Mouse (Mus musculus) midbrain, postnatal 0 days (tissue): Measurements from ENCODE around the gene Adcy4. TPM values are rescaled to one million over a fixed set of nuclear protein-coding genes. Genes with fewer than 3 reads are reported as not detected.

Experiments used
- ATAC-seq: fragments of 200-750 bp; cut with Nextera tagmentation; 2 replicates; pipeline ENCODE4 v1.8.0; 2017; ENCODE audit warnings: moderate number of reproducible peaks, mild to moderate bottlenecking, moderate TSS enrichment, moderate library complexity; ENCODE audit not compliant: low FRiP score
- DNase-seq: peaks from one replicate; pipeline ENCODE4 v3.0.0-alpha.2; 2015; ENCODE audit warnings: low spot score
- H3K27ac ChIP-seq: fragments of 300-500 bp; sonication (generic); 2 replicates; pipeline ENCODE4 v1.5.1; 2014; ENCODE audit warnings: low read depth, mild to moderate bottlenecking, low read length, mixed read lengths
- H3K27me3 ChIP-seq: fragments of 300-500 bp; sonication (generic); 2 replicates; pipeline ENCODE4 v1.6.1; 2014; ENCODE audit warnings: low read length, control low read depth, mixed read lengths; ENCODE audit not compliant: insufficient read depth
- H3K36me3 ChIP-seq: fragments of 300-500 bp; sonication (generic); 2 replicates; pipeline ENCODE4 v1.6.1; 2014; ENCODE audit warnings: low read length, control low read depth, mixed read lengths; ENCODE audit not compliant: insufficient read depth
- H3K4me1 ChIP-seq: fragments of 300-500 bp; sonication (generic); 2 replicates; pipeline ENCODE4 v1.6.1; 2014; ENCODE audit warnings: mild to moderate bottlenecking, control low read depth, antibody characterized with exemption, low read length, mixed read lengths; ENCODE audit not compliant: insufficient read depth
- H3K4me2 ChIP-seq: fragments of 300-500 bp; sonication (generic); 2 replicates; pipeline ENCODE4 v1.6.1; 2014; ENCODE audit warnings: low read depth, mild to moderate bottlenecking, low read length, mixed read lengths; ENCODE audit not compliant: poor library complexity, severe bottlenecking
- H3K4me3 ChIP-seq: fragments of 300-500 bp; sonication (generic); 2 replicates; pipeline ENCODE4 v1.5.1; 2014; ENCODE audit warnings: low read depth, mild to moderate bottlenecking, low read length, moderate library complexity
- H3K9ac ChIP-seq: fragments of 300-500 bp; sonication (generic); replicated peaks from 2 replicates; pipeline ENCODE4 v1.6.1; 2014; ENCODE audit warnings: mild to moderate bottlenecking, low read length, moderate library complexity, mixed read lengths; ENCODE audit not compliant: poor library complexity, severe bottlenecking
- H3K9me3 ChIP-seq: fragments of 300-500 bp; sonication (generic); 2 replicates; pipeline ENCODE4 v1.6.1; 2016; ENCODE audit warnings: low read length, control low read depth
- CTCF ChIP-seq: IDR thresholded peaks from 2 replicates; pipeline ENCODE4 v1.5.1; 2016; ENCODE audit warnings: antibody characterized with exemption, mild to moderate bottlenecking
- WGBS: fragments of 180-500 bp; shearing (Covaris S2); extraction: QIAGEN DNeasy Blood & Tissue Kit; methylation state at CpG from one replicate; pipeline ENCODE4 v1.1.7; 2014; 5-methylcytosine and 5-hydroxymethylcytosine counted together
- polyA plus RNA-seq: library from polyadenylated mRNA; unstranded; fragments of >200 nt; fragmentation: Nextera tagmentation; extraction: Ambion mirVana; gene quantifications from 2 replicates; pipeline ENCODE4 v1.2.1, GENCODE M21; 2015
- total RNA-seq: library from RNA; depleted of rRNA; stranded (reverse); fragments of >200 nt; gene quantifications from 2 replicates; pipeline ENCODE4 v1.2.3, GENCODE M21; 2014

The Adcy4 gene
- total and polyA plus RNA-seq, 2 experiments from 2014 or later, result 1.7 to 3.6 TPM

DNA sequence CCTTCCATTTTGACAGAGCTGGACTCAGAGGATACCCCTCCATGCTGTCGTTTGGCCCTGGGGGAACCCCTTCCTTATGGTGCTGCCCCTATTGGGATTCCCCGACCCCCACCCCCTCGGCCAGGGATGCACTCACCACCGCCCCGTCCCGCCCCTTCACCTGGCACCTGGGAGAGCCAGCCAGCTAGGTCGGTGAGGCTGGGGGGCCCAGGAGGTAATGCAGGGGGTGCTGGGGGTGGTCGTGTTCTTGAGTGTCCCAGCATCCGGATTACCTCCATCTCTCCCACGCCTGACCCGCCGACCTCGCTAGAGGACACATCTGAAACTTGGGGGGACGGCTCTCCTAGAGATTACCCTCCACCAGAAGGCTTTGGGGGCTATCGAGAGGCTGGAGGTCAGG is 42.2 kb upstream of the Adcy4 start:
- Histone ChIP-seq H3K27ac (no peak overlapping the region), H3K4me1 (peaks cover 19% of the 10 kb centered on the region; the same call in 1 of the 2 replicates), H3K4me2 (peak overlapping the region; percentile 98), H3K36me3 (no peaks in the 10 kb centered on the region), H3K4me3 (peak overlapping the region; percentile 40), H3K9ac (no peak overlapping the region), H3K9me3 (no peaks in the 10 kb centered on the region), H3K27me3 (peaks cover 15% of the 10 kb centered on the region; the same call in 1 of the 2 replicates)
- WGBS, result 9% methylated on average over 15 of the region's 15 CpGs
- TF ChIP-seq CTCF, result no peak
- no peak for DNase-seq
- ATAC-seq, result no peak

DNA sequence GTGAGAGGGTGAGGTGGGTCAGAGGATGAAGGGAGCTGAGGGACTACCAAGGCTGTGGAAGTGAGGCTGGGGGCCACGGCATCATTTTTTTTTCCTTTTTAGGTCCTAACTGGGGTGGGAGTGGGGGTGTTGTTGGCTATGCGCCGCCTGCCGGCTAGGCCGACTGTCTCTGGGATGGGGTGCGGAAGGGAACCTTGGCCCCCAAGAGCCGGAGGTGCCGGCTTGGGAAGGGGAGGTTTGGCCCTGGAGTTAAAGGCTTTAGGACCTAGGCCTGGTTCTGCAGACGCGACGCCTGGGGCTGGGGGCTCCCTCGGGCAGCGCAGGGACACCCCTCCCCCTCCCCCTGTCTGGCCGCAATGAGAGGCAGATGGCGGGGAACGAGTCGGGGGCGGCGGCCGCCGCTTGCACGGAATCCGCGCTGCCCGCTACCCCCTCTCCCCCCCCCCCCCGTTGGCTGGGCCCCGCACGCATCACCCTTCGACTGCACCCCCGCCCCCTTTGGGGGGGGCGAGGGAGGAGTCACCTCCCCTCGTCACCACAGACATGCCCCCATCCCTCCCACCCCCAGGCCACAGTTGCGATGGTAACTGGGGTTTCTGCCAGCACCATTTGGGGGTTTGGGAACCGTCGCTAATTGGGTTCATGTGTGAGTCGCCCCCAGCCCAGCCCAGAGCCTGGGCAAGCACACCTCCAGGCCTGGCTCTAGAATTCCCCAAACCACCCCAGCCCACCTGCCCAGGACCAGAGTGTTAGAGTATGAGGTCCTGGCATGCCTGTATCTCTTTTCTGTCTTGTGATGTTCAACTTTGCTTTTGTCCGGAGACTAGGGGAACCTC is 41.5 kb upstream of the Adcy4 start:
- under 1% methylated on average over 20 of the region's 37 CpGs for WGBS
- H3K9me3 ChIP-seq, result no peaks in the 10 kb centered on the region
- peaks cover 19% of the 10 kb centered on the region; the same call in 1 of the 2 replicates for H3K4me1 ChIP-seq
- DNase-seq, result peak; percentile 58
- peak overlapping the region; percentile 40 for H3K4me3 ChIP-seq
- peak; percentile 35 for ATAC-seq
- H3K27me3 ChIP-seq, result peaks cover 15% of the 10 kb centered on the region; the same call in 1 of the 2 replicates
- H3K4me2 ChIP-seq, result peak overlapping the region; percentile 98
- TF ChIP-seq CTCF, result peak; percentile 33
- H3K27ac ChIP-seq, result 0 out of 2 replicates have a peak overlapping the region, but pooled peaks have one; percentile 18
- peak overlapping the region; percentile 48 for H3K9ac ChIP-seq
- no peaks in the 10 kb centered on the region for H3K36me3 ChIP-seq

DNA sequence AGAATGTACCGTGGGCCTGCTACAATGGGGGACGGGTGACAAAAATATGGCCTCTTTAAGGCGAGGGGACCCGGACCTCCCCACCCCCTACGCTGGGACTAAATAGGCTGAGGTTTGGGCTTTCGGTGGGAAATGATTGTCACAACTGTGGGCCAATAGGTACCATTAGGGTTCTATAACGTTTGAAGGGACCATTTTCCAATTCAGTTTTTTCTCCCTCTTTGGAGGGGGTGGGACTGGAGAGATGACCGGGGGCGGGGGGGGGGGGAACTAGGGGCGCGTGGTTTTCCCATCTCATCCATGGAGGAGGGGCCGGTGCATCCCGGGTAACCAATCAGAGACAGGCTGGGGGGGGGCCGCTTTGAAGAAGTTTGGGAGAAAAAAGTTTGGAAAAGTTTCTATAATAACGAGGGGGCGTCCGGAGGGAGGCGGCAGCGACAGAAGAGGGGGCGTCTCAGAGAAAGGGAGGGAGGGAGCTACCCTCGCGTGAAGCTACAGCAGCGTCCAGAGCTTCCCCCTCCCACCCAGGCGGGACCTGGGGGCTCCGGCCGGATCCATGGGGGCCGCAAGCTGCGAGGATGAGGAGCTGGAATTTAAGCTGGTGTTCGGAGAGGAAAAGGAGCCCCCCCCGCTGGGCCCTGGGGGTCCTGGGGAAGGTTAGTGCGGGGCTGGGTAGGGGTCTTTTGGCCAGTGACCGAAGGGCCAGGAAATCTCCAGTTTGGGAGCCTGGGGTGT is 40.8 kb upstream of the Adcy4 start:
- TF ChIP-seq CTCF, result no peak
- Histone ChIP-seq H3K36me3 (no peaks in the 10 kb centered on the region), H3K4me1 (peaks cover 19% of the 10 kb centered on the region; the same call in 1 of the 2 replicates), H3K9ac (peak overlapping the region; percentile 48), H3K4me3 (peak overlapping the region; percentile 40), H3K27ac (peak overlapping the region; percentile 62; the same call in 1 of the 2 replicates), H3K9me3 (no peaks in the 10 kb centered on the region), H3K27me3 (peaks cover 15% of the 10 kb centered on the region; the same call in 1 of the 2 replicates), H3K4me2 (peak overlapping the region; percentile 98)
- no peak; the same call in 1 of the 2 replicates for ATAC-seq
- peak; percentile 33 for DNase-seq
- 2% methylated on average over 29 of the region's 32 CpGs for WGBS

DNA sequence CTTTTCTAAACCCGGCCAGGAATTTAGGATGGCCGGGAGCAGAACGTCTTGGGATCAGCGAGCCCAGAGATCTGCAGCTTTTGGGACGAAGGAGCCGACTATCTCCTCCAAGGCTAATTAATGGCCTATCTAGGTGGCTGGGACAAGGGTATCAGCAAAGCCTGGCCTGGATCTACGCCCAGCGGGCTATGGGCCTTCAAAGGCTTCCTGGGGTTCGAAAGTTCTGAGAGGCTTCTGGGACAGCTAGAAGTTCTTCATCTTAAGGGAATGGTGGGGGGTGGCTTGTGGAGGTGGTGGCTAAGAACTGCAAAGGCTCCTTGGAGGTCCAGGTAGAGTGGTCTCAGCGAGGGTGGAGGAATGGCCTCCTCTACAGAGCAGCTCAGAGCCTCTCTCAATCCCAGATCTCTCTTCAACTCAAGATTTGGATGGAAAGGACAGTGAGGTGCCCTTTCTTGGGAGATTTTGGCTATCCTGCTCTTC is 40.1 kb upstream of the Adcy4 start:
- H3K4me1 ChIP-seq, result peaks cover 19% of the 10 kb centered on the region; the same call in 1 of the 2 replicates
- H3K4me3 ChIP-seq, result peak overlapping the region; percentile 58
- 5% methylated on average over 10 of the region's 10 CpGs for WGBS
- peak overlapping the region; percentile 98 for H3K4me2 ChIP-seq
- no peaks in the 10 kb centered on the region for H3K9me3 ChIP-seq
- H3K9ac ChIP-seq, result peak overlapping the region; percentile 61; the same call in 1 of the 2 replicates
- TF ChIP-seq CTCF, result no peak
- peak; percentile 41 for DNase-seq
- no peaks in the 10 kb centered on the region for H3K36me3 ChIP-seq
- peak overlapping the region; percentile 62 for H3K27ac ChIP-seq
- 0 out of 2 replicates have a peak, but pooled peaks have one; percentile 8 for ATAC-seq
- H3K27me3 ChIP-seq, result peaks cover 15% of the 10 kb centered on the region; the same call in 1 of the 2 replicates

DNA sequence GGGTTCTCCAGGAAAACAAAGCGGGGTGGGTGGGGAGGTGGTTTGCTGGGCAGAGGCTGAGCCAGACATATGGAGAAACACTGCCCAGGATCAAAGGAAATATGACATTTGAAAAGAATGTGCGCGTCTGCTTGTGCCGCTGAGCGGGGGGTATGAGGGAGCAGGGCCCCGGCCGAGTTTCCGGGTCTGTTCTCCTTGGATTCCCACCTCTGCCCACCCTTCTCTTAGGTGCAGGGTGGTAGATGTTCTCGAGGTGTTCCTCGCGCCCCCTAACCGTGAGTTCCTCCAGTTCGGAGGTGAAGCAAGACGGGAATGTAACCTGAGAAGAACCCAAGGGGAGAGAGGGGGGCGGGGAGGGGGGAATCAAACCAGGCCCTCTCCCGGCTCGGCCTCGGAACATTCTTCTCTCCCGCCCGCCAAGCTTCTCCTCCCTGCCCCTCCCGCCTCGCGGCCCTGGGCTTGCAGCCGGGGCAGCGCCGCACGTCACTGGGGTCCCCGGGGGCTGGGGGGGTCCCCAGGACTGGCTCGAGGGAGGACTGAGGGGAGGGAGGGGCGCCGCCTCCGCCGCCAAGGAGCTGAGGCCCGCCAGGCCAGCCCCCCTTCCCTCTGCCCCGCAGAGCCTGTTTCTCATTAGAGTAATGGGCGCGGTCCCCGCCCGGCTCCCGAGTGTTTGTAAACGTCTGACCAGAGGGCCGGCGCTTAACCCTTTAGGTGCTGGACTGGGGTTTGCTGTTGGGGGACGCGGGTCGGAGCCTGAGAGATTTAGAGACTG is 39.3 kb upstream of the Adcy4 start, which contains the start of gene Nfatc4:
Gene Nfatc4, plus strand, starts transcription at position 154 of the 772 bp plus-strand sequence.
- WGBS, result under 1% methylated on average over 41 of the region's 46 CpGs

More for the DNA sequence above, 39.3 kb upstream of the Adcy4 start, which contains the start of gene Nfatc4:
- peaks cover 15% of the 10 kb centered on the region; the same call in 1 of the 2 replicates for H3K27me3 ChIP-seq
- H3K4me2 ChIP-seq, result peak within 1 kb of the TSS; percentile 98
- H3K4me3 ChIP-seq, result peak within 1 kb of the TSS; percentile 58
- H3K9ac ChIP-seq, result peak within 1 kb of the TSS; percentile 61
- H3K9me3 ChIP-seq, result no peaks in the 10 kb centered on the region
- TF ChIP-seq CTCF, result 0 out of 2 replicates have a peak, but pooled peaks have one; percentile 2
- DNase-seq, result peak; percentile 84
- H3K4me1 ChIP-seq, result peaks cover 19% of the 10 kb centered on the region; the same call in 1 of the 2 replicates
- peak; percentile 42 for ATAC-seq
- H3K27ac ChIP-seq, result peak within 1 kb of the TSS; percentile 62
- H3K36me3 ChIP-seq, result no peaks in the 10 kb centered on the region
